Mouse (Mus musculus) T-helper 2 cell (primary cell): ENCODE data around the gene Erbb4.

ENCODE experiments used
- in situ Hi-C: fragments of 300-600 bp; cut with MboI, MseI; formaldehyde crosslinking; loops from one replicate; pipeline ENCODE4 v1.15.1; 2025; ENCODE audit warnings: high pct_unique_total_duplicates

The Erbb4 gene

DNA sequence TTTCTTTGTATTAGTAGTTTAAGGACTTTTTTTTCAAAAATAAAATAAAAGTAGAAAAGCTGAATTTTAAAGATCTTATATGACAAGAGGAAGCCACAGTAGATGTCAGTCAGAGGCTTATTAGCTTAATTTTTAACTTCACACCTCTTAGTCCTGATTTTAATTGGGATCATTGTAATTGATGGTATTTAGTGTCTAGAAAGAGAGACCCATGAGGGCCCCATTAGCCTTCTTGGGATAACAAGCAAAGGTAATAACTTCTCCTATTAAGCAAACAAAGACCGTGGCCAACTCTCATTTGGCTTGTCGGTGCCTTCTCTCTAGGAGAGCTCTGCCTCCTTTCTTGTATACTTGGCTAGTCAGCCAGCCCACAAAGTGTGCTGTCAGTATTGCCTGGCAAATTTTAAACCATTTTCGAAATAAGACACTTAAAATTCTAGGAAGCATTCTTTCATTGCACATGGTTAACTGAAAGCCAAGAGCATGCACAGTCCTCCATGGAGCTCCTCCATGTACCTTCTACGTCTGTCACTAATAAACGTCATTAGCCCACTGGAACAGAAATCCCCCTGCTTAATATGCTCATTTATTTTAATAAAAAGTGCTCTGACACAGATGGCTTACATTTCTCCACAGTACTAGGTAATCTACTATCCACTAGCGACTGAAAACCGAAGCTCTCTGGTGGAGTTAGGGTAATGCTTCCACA, 1001.9 kb downstream of the Erbb4 start:
- in situ Hi-C loops: no loop called here

DNA sequence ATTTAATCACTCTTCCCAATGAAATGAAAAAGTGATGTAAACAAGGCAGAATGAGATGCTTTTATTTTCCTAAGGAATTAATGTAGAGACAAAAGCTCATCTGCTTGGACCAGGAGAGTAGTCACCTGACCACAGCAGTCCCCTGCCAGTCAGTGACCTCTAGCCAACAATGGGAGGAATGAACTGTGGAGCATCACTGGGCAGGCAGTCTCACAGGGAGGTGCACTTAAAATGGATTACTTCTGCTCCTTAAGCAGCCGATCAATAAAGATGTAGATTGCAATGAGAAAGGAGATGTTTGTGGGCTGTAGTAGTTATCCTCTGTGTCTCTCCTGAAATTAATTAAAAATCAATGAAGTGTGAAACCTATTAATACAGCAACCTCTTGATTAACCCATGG, 1018.2 kb downstream of the Erbb4 start:
- in situ Hi-C loops: loop anchor here (10.0 kb wide), 1 partner anchor 505 kb away; no protein-coding TSS in a partner anchor

DNA sequence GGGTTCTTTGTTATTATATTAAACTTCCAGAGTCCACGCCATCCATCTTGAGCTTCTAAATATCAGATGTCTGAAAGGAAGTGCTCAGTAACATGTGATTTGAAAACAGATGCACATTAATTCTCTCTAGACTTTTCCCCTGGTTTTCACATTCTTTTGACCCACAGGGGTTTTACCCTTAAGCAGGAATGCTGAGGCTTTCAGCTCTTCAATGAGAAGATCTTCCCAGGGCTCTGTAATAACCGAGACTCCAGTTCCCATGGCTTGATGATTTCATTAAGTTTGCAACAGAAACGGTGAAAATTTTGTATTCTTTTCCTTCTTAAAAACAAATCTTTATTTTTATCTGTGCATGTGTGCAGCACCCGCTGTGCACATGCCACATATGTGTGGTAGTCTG, 1051.4 kb downstream of the Erbb4 start:
- in situ Hi-C loops: no loop called here

DNA sequence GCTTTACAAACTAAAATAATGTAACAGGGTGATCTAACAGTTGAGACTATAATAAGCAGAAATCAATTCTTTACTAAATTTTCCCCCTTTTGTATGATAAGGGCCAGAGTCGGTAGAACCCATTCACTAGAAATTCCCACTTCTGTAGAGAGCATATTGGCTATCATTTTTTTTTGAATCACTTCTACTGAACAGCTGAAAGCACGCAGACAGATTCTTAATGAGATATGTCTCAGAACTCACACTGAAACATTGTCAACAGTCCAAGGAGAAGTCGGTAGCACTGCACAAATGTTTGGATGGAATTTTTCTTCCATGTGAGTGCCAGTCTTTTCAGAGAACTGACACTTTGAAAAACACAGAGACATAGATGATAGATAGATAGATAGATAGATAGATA, 1053.1 kb downstream of the Erbb4 start:
- in situ Hi-C loops: no loop called here

DNA sequence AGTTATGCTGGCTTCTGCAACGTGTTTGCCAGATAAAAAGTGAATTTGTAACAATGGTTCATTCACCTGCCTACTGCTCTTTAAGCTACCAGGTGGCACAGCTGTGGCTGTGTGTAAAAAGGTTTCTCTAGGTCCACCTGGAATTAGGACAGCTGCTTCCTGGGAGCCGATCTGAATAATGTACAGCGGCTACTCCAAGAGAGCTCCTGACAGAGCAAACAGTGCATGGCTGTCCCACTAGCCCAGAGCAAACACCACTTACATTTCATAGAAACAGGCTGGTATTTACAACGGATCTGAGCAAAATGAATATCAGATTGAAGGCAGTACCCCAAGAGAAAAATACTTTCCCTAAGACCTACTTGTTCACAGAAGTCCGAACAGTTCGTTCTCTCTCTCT, 1058.0 kb downstream of the Erbb4 start:
- in situ Hi-C loops: no loop called here

DNA sequence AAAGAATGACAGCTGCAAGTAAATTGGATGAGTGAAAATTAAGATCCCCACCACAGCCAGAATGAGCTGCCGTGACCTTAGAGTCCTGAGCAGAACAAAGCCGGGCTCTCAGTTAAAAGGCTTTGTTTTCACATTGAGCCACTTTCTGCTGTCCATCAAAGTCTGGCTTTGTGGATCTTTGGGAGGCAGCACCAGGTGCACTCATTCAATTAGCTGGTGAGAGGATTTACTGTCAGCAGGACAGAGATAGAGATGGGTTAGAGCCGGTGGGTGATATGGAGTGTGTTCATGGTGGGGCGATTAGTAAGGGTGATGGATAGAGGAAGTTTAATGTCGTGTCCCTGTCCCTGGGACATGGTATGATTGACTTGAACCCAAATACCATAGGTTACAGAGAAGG, 1060.7 kb downstream of the Erbb4 start:
- in situ Hi-C loops: no loop called here

DNA sequence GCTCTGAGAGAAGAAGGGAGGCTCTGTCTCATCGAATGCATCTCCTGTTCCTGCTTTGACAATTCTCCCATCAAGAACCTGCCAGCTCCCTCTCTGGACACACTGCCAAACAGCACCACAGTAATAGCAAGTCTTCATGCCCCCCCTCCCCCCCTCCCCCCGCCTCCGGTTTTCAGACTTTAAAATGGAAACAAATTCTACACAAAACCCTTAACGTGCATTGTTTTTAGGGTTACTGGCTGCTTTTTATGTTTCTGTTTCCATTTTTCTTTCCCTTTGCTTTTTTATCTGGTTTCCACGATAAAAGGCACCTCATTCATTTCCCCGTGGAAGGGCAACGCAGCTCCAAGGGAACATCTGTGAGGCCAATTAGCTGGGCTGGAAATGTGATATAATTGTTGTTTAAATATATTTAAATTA, 1061.3 kb downstream of the Erbb4 start:
- in situ Hi-C loops: no loop called here

DNA sequence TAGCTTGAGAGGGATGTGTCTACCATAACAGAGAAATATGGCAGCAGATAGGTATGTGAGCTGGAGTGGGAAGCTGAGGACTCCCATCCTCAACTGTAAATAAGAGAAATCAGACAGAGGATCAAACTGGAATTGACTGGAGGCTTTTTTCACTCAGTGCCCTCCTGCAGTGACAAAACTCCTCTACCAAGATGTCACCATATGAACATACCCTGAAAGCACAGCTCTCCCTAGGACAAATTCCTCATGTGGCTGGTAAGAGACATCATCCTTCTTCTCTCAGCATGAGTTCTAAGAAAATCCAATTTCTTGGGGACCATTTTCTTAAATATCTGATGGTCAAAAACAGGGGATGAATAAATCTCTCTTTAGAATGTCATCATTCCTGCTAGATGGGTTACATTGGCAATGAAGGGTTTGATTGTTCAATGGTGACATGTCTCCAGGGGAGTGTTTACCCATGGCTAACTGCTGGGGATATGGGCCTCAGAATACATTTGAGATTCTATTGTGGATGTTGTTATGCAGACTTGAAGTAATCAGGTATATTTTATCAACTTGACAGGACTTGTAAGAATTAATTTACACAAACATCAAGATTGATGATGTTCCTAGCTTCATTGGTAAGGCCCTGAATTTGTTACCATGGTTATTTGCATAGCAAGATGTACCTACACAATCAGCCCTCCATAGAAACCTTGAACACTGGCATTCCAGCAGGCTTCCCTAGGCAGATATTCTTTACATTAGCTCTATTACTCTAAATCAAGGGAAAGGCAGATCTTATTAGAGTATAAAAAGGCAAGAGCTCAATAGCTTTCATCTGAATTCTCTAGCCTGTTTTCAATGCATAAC, 1083.5 kb downstream of the Erbb4 start:
- in situ Hi-C loops: no loop called here

DNA sequence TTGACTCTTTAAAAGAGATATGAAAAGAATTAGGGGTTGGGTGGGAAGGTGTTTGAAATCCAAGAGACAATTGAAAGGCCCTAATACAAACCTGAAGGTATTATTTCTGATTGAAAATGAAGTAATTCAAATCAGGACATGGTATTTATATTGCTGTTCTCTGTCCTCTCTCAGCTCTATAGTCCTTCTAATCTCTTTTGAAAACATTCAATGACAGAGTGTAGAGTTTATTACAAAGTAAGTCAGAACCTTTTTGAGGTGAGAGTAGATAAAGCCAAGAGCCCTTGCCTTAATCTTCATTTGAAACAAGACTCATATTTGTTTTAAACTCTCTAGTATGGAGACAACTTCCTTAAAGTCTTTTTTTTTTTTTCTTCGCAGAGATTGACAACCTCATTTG, 1087.8 kb downstream of the Erbb4 start:
- in situ Hi-C loops: no loop called here

DNA sequence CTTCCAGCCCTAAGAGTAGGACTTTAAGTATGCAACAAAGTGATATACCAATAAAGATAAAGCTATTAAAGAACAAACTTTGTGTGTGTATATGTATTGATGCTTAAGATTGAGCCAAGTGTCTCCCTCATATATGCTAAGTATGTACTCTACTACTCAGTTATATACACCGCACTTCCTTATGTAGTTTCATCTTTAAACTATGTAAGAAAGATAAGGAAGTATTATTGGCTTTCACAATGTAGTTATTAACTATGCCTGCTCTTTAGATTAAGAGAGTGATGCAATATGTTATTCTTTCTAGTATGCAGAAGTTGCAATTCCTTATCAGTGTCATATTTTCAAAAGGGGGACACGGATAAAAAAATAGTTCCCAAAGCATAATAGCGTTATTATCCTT, 1088.2 kb downstream of the Erbb4 start:
- in situ Hi-C loops: no loop called here
